Mouse (Mus musculus): ENCODE data around the gene Harbi1. TPM values are rescaled to one million over a fixed set of nuclear protein-coding genes. Genes with fewer than 3 reads are reported as not detected.

Harbi1 gene
- 10.5 TPM for polyA plus RNA-seq (2014; fragmentation: Illumina TruSeq; extraction: RNeasy Lipid Tissue Mini Kit (QIAGEN cat#74804); ENCODE audit: low read depth, low replicate concordance)

DNA sequence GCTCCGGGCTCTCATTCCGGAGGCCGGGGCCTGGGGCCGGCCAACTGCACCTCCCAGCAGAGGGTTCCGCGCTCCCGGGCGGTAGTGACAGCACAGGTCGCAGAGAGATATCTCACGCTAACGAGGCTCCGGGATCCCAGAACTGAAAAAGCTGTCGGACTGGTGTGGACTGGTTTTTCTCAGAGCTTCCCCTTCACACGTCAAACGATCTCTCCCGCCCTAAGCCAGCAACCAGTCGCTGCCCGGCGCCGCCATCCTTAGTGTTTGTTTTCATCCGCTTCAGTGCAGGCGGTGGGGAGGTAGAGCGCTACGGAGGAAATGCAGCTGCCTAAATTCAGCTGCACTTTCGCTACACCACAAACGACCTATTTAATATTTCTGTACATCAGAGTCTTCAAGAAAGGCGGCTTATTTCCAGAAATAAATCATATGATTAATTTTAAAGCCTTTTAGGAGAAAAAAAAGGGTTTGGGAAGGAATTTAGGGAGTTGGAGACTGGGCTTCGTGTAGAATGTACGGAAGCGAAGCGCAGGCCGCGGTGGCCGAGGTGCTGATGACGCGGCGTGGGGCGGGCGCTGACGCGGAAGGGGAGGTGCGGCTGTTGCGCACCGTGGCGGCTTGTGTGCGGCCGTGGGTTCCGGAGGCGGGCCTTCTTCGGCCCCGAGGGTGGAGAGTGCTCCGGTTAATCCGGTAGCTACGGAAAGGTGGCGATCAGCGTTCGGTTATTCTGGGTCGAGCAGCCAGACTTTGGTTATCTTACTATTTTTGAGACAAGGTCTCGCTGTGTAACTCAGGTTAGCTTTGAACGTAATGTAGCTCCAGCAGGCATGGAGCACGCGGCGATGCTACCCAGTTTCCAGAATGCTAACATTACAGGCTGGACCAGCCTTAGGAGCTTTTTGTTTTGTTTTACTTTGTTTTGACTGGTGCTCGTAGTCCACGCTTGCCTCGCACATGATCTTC, at the start of gene Harbi1, which contains the start of gene Atg13:
Gene Harbi1, plus strand, starts transcription at position 581 of the 963 bp plus-strand sequence.
Gene Atg13, minus strand, starts transcription at position 305 of the 963 bp plus-strand sequence.

DNA sequence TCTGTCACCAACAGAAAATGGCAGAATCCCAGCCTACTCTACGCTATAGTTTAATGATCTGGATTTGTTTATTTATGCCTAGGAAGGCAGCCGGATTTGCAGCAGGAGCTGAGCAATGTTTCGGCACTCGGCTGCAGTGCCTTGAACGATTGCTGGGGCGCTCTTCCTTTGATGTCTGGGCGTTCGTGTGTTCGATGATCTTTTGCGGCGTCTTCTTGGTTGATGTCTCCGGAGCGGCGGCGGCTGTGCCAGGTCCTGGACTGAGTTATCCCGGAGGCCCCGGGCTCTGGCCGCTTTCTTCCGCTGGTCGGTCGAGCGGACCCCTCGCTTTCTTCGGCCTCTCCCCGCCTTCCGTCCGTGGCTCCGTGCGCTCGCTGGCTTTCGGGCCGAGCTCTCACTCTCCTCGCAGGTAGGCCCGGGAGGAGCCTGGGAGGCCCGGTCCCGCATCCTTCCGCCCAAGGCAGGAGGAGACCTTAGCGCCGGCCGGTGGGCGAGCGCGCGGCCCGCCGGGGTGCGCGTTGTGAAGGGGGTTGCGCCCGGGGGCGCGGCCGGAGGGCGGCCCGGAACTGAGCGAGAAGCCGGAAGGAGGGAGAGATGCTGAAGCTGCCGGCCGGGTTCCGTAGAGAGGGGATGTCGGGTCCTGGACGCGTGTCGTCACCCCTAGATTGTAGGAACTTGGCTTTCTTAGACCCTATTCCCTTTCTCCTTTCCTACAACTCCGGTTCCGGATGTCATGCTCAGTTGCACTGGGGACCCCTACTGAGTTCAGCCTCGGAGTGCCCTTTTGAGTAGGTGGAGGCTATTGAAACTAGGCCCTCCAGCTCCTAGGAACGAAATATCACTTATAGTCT, 19.5 kb downstream of the Harbi1 start, which contains the start of gene Ambra1:
Gene Ambra1, plus strand, starts transcription at position 164 of the 851 bp plus-strand sequence.

Other genes starting within 250 kb of the Harbi1 start
- 15.0 TPM for gene Ckap5, start 184.1 kb upstream of the Harbi1 start, polyA plus RNA-seq (2014; fragmentation: Illumina TruSeq; extraction: RNeasy Lipid Tissue Mini Kit (QIAGEN cat#74804); ENCODE audit: low read depth, low replicate concordance)
- not detected for gene F2, start 74.4 kb upstream of the Harbi1 start, polyA plus RNA-seq (2014; fragmentation: Illumina TruSeq; extraction: RNeasy Lipid Tissue Mini Kit (QIAGEN cat#74804); ENCODE audit: low read depth, low replicate concordance)
- 11.3 TPM for gene Zfp408, start 61.1 kb upstream of the Harbi1 start, polyA plus RNA-seq (2014; fragmentation: Illumina TruSeq; extraction: RNeasy Lipid Tissue Mini Kit (QIAGEN cat#74804); ENCODE audit: low read depth, low replicate concordance)
- 67.9 TPM for gene Arhgap1, start 61.0 kb upstream of the Harbi1 start, polyA plus RNA-seq (2014; fragmentation: Illumina TruSeq; extraction: RNeasy Lipid Tissue Mini Kit (QIAGEN cat#74804); ENCODE audit: low read depth, low replicate concordance)
- 33.3 TPM for gene Atg13, start 276 bp upstream of the Harbi1 start, polyA plus RNA-seq (2014; fragmentation: Illumina TruSeq; extraction: RNeasy Lipid Tissue Mini Kit (QIAGEN cat#74804); ENCODE audit: low read depth, low replicate concordance)
- 22.0 TPM for gene Ambra1, start 19.3 kb downstream of the Harbi1 start, polyA plus RNA-seq (2014; fragmentation: Illumina TruSeq; extraction: RNeasy Lipid Tissue Mini Kit (QIAGEN cat#74804); ENCODE audit: low read depth, low replicate concordance)
- gene Chrm4, start 216.4 kb downstream of the Harbi1 start, polyA plus RNA-seq (2014; fragmentation: Illumina TruSeq; extraction: RNeasy Lipid Tissue Mini Kit (QIAGEN cat#74804); ENCODE audit: low read depth, low replicate concordance), result not detected
- gene Mdk, start 221.4 kb downstream of the Harbi1 start, polyA plus RNA-seq (2014; fragmentation: Illumina TruSeq; extraction: RNeasy Lipid Tissue Mini Kit (QIAGEN cat#74804); ENCODE audit: low read depth, low replicate concordance), result 25.2 TPM
- not detected for gene Gm9821, start 234.9 kb downstream of the Harbi1 start, polyA plus RNA-seq (2014; fragmentation: Illumina TruSeq; extraction: RNeasy Lipid Tissue Mini Kit (QIAGEN cat#74804); ENCODE audit: low read depth, low replicate concordance)

Measured in adipose tissue, adult 10 weeks (tissue).